Mouse (Mus musculus): ENCODE results near the gene Gm5580. TPM values are rescaled to one million over a fixed set of nuclear protein-coding genes. Genes with fewer than 3 reads are reported as not detected.
"Not testable (repeated sequence)": the region's sequence is repeated elsewhere in the genome, so short reads cannot be mapped to it uniquely, and the experiment has no call there.

Gm5580 gene
- total RNA-seq (2021): 1 to 10 TPM; 1.2 to 1.6 TPM

GRCm38 (mm10) chr6:116550841-116551240 is at the start of gene Gm5580:
TSS of gene Gm5580 (plus strand) at chr6:116551141.
- intact Hi-C loops (cut with DNase I); DNase-seq: not testable (repeated sequence)

DNA sequence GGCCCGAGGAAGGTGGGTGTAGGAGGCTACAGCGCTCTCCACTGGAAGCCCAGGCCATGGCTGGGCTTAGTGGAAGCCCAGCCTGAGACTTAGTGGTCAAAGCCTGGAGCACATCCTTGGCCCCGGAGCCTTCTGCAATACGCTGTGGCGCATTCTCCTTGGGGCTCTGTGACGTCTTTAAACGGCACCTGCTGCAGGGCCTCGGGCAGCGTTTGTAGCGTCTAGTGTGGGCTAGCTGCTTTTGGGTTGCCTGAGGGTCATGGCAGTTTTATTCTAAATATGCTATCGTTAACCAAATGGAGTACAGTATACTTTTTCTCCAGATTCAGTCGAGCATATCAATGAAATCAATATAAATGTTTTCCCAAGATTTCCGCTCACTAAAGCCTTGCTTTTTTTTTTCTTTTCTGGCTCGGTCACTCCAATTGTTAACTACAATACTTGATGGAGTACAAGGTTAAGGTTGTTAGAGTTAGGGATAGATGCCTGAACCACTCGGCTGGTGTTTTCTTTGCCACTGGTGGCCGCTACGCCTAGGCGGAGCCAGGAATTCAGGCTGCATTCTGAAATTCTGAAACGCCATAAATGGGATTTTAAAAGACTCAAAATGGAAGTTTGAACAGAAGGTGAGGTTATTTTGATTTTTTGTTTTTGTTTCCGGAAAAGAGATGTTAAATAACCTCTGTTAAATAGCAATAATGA is 44.5 kb upstream of the Gm5580 start, which contains the start of gene Olfr212:
TSS of gene Olfr212 (plus strand) at position 215 of the 702 bp plus-strand sequence.
- intact Hi-C loops (cut with DNase I); DNase-seq: not testable (repeated sequence)

DNA sequence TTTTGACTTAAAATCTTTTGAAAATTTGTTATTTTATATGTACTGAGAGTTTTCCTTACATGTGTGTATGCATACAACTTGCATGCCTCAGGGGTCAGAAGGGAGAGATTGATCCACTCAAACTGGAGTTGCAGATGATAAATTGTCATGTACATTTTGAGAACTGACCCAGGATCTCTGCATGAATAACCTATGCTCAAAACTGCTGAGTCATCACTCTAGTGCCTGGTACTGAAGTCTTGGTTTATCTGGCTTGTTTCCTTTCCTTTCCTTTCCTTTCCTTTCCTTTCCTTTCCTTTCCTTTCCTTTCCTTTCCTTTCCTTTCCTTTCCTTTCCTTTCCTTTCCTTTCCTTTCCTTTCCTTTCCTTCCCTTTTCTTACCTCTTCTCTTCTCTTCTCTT is 36.1 kb upstream of the Gm5580 start:
- intact Hi-C loops (cut with DNase I): no loop called here
- no peak for DNase-seq

DNA sequence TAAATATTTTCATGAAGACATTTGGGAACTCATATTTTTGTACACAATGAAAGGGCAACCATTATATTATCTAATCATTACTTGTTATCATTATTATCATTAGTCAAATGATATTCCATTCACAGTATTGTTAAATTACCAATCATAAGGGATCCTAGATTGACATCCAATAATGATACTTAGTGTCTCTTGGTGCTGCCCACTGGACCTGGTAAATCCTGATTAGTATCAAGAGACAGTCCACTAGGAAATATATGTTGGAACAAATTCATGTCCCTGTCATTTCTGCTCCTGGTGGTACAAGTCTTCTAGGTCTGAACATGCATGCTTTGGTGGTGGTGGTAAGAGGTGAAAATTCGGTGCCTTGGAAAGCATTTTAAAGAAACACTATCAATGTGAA is 12.8 kb upstream of the Gm5580 start, which contains the start of gene Olfr213:
TSS of gene Olfr213 (plus strand) at position 301 of the 400 bp plus-strand sequence.
- intact Hi-C loops (cut with DNase I): no loop called here
- no peak for DNase-seq

GRCm38 (mm10) chr6:116542500-116542899 is 8.4 kb upstream of the Gm5580 start:
- intact Hi-C loops (cut with DNase I): no loop called here
- DNase-seq: no peak

DNA sequence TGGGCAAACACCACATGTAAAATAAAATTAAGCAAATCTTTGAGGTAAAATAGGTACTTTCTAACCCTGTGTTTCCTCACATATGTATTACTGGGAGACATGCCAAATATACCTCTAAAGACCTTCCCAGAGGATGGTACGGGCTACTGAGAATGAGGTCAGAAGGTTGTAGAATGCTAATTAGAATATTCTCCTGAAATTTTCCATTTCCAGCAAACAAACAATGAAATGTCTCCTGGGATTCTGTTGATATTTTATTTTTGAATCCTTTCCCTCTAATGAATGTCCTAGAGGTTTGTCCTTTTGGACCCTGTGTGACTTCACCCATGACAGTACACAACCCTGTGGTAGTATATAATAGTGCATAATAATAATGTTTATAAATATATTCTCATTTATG is 3.0 kb downstream of the Gm5580 start, which contains the start of gene Olfr214:
TSS of gene Olfr214 (plus strand) at position 301 of the 400 bp plus-strand sequence.
- intact Hi-C loops (cut with DNase I): no loop called here
- DNase-seq: no peak

DNA sequence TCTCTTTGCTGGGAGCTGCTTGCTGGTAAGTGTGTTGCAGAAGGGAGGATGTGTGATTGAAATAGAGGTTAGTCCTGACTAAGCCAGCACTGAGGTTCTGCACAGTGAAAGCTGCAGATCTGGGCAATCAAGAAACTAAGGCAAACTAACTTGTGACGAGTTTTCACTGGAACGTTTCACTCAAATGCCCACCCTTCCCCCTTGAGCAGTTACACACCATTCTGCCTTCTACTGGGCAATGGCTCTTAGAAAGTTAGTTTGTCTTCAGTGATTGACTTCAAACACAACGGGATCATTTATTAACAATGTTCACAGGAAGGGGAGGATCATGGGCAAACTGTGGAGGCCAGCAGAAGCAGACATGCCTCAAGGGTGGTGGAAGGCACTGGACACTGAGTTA is 4.0 kb downstream of the Gm5580 start:
- intact Hi-C loops (cut with DNase I): no loop called here
- no peak for DNase-seq

DNA sequence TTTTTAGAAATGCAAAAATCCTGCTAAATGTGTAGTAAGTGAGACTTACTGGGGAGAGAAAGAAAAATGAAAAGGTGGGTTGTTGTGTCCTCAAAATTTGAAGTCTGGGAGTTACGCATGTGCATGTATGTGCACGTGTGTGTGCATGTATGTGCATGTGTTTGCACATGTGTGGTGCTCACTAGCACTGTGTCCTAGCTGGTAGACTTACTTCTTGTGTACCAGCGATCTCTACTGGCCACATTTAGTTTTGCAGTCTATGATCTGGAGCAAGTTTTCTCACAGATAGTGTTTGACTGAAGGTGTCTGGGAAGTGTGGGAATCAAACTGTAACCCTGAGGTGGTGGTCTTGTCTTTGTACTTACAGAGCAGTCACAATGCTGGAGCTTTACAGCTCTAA is 18.9 kb downstream of the Gm5580 start:
- intact Hi-C loops (cut with DNase I): loop anchor here (5.0 kb wide), 1 partner anchor 143 kb away; no protein-coding TSS in a partner anchor
- peak; percentile 27 to 29 for DNase-seq

DNA sequence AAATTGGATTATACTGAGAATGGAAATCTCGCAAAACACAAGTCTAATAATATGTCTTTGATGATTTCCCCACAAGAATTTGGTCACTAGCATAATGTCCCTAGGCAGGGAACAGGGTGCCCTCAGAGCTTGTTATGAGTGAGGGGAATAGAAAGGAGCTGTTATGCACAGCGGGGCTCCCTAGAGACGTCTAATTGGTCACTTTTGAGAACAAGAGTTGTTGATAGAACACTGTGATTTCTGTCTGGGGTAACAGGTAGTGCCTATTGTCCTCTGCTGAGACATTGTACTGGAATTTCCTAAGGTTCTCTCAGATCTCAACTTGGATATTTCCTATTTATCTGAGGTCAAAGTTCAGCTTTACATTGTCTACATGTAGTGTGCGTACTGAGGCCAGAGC is 33.2 kb downstream of the Gm5580 start, which contains the start of gene Olfr215:
TSS of gene Olfr215 (minus strand) at position 101 of the 400 bp plus-strand sequence.
- intact Hi-C loops (cut with DNase I): no loop called here
- no peak for DNase-seq

DNA sequence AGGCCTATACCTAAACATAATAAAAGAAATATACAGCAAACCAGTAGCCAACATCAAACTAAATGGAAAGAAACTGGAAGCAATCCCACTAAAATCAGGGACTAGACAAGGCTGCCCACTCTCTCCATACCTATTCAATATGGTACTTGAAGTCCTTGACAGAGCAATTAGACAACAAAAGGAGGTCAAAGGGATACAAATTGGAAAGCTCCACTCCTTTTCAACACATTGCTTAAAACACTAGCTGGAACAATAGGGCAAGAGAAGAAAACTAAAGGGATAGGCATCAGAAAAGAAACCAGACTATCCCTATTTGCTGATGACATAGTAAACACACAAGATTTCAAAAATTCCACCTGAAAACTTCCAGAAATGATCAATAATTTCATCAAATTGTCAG is 50.0 kb downstream of the Gm5580 start:
- intact Hi-C loops (cut with DNase I); DNase-seq: not testable (repeated sequence)

Other genes with a start within 250 kb of the Gm5580 start
- 10 to 100 TPM; 45.4 to 50.6 TPM for gene March8, start 213.1 kb upstream of the Gm5580 start, total RNA-seq (2021)
- 10 to 100 TPM in 1 of 2 experiments, 1 to 10 TPM in 1; 8.6 to 14.9 TPM for gene Alox5, start 90.0 kb upstream of the Gm5580 start, total RNA-seq (2021)
- gene Olfr211, start 62.0 kb upstream of the Gm5580 start, total RNA-seq (2021): not detected
- gene Olfr212, start 44.6 kb upstream of the Gm5580 start, total RNA-seq (2021): under 1 TPM; 0.11 to 0.14 TPM
- gene Olfr213, start 12.7 kb upstream of the Gm5580 start, total RNA-seq (2021): not detected
- not detected for gene Olfr214, start 3.1 kb downstream of the Gm5580 start, total RNA-seq (2021)
- gene Olfr215, start 33.1 kb downstream of the Gm5580 start, total RNA-seq (2021): not detected
- 10 to 100 TPM; 18.2 to 19.3 TPM for gene Zfp422, start 77.9 kb downstream of the Gm5580 start, total RNA-seq (2021)
- gene Depp1, start 99.5 kb downstream of the Gm5580 start, total RNA-seq (2021): 10 to 100 TPM; 60.4 to 63.7 TPM
- gene Rassf4, start 122.8 kb downstream of the Gm5580 start, total RNA-seq (2021): 1 to 10 TPM; 6.5 to 8.0 TPM
- gene Tmem72, start 165.8 kb downstream of the Gm5580 start, total RNA-seq (2021): under 1 TPM in 1 of 2 experiments, not detected in 1; 0.03 TPM